Mouse (Mus musculus) liver, embryonic 11.5 days (tissue): ENCODE results near the gene Ccl28. TPM values are rescaled to one million over a fixed set of nuclear protein-coding genes. Genes with fewer than 3 reads are reported as not detected.
"Not testable (repeated sequence)": the region's sequence is repeated elsewhere in the genome, so short reads cannot be mapped to it uniquely, and the experiment has no call there.

Experiments
- ATAC-seq: fragments of 200-750 bp; cut with Nextera tagmentation; replicated peaks from 2 replicates; pipeline ENCODE4 v1.8.0; 2017; ENCODE audit warnings: moderate number of reproducible peaks, mild to moderate bottlenecking, moderate TSS enrichment, moderate library complexity; ENCODE audit not compliant: low FRiP score
- DNase-seq: peaks from one replicate; pipeline ENCODE4 v3.0.0-alpha.2; 2017; ENCODE audit warnings: low spot score
- H3K27ac ChIP-seq: fragments of 300-500 bp; sonication (generic); 2 replicates; pipeline ENCODE4 v1.5.1; 2014; ENCODE audit warnings: mild to moderate bottlenecking, low read depth, low read length, control low read depth
- H3K27me3 ChIP-seq: fragments of 300-500 bp; sonication (generic); replicated peaks from 2 replicates; pipeline ENCODE4 v1.6.1; 2014; ENCODE audit warnings: low read length, mixed read lengths; ENCODE audit not compliant: control insufficient read depth, insufficient read depth
- H3K36me3 ChIP-seq: fragments of 300-500 bp; sonication (generic); 2 replicates; pipeline ENCODE4 v1.6.1; 2014; ENCODE audit warnings: mild to moderate bottlenecking, low read length, moderate library complexity, mixed read lengths; ENCODE audit not compliant: control insufficient read depth, insufficient read depth
- H3K4me1 ChIP-seq: fragments of 300-500 bp; sonication (generic); replicated peaks from 2 replicates; pipeline ENCODE4 v1.6.1; 2014; ENCODE audit warnings: low read length, mixed read lengths; ENCODE audit not compliant: control insufficient read depth, insufficient read depth
- H3K4me2 ChIP-seq: fragments of 300-500 bp; sonication (generic); 2 replicates; pipeline ENCODE4 v1.6.1; 2014; ENCODE audit warnings: mild to moderate bottlenecking, control low read depth, moderate library complexity
- H3K4me3 ChIP-seq: fragments of 300-500 bp; sonication (generic); 2 replicates; pipeline ENCODE4 v1.5.1; 2014; ENCODE audit warnings: low read depth, low read length, control low read depth
- H3K9ac ChIP-seq: fragments of 300-500 bp; sonication (generic); 2 replicates; pipeline ENCODE4 v1.6.1; 2014; ENCODE audit warnings: low read depth, low read length, control low read depth
- H3K9me3 ChIP-seq: fragments of 300-500 bp; sonication (generic); 2 replicates; pipeline ENCODE4 v1.6.1; 2016; ENCODE audit warnings: low read length, inconsistent platforms, mixed read lengths; ENCODE audit not compliant: control insufficient read depth
- WGBS: fragments of 180-500 bp; shearing (Covaris S2); extraction: QIAGEN DNeasy Blood & Tissue Kit; methylation state at CpG from one replicate; pipeline ENCODE4 v1.1.7; 2014; 5-methylcytosine and 5-hydroxymethylcytosine counted together
- polyA plus RNA-seq: library from polyadenylated mRNA; unstranded; fragments of >200 nt; fragmentation: Nextera tagmentation; extraction: Ambion mirVana; gene quantifications from 2 replicates; pipeline ENCODE4 v1.2.1, GENCODE M21; 2014

Ccl28 gene
- 0.05 TPM in 1 of 2 replicates, not detected in the other for polyA plus RNA-seq

- Histone ChIP-seq H3K9ac (no peak within 1 kb of the TSS), H3K36me3 (no peaks in the 10 kb centered on the region), H3K27me3 (no peaks in the 10 kb centered on the region), H3K27ac (no peak within 1 kb of the TSS), H3K9me3 (no peaks in the 10 kb centered on the region), H3K4me1 (no peaks in the 10 kb centered on the region), H3K4me3 (no peak within 1 kb of the TSS), H3K4me2 (no peak within 1 kb of the TSS)
- ATAC-seq (no peak), DNase-seq (peak; percentile 7)
- 81% methylated on average over 6 of the region's 6 CpGs for WGBS
Observed at GRCm38 (mm10) chr13:119623634-119624033, at the start of gene Ccl28. Gene Ccl28, plus strand, starts transcription at chr13:119623819.

- not testable (repeated sequence) for H3K4me3 ChIP-seq, H3K36me3 ChIP-seq, H3K4me1 ChIP-seq, H3K27me3 ChIP-seq, H3K4me2 ChIP-seq, H3K27ac ChIP-seq, H3K9ac ChIP-seq
- peaks cover 12% of the 10 kb centered on the region for H3K9me3 ChIP-seq
- 73% methylated on average over 15 of the region's 16 CpGs for WGBS
- ATAC-seq (peak; percentile 86), DNase-seq (peak; percentile 88)
Observed at GRCm38 (mm10) chr13:119596321-119597211, 27.1 kb upstream of the Ccl28 start.

- not testable (repeated sequence) for H3K4me2 ChIP-seq, H3K27ac ChIP-seq, H3K27me3 ChIP-seq, H3K4me1 ChIP-seq, H3K9ac ChIP-seq, H3K36me3 ChIP-seq, ATAC-seq, H3K4me3 ChIP-seq
- H3K9me3 ChIP-seq: peaks cover 12% of the 10 kb centered on the region
- DNase-seq: peak; percentile 57
Observed at GRCm38 (mm10) chr13:119598466-119598865, 25.2 kb upstream of the Ccl28 start.

- not testable (repeated sequence) for H3K4me3 ChIP-seq, H3K4me2 ChIP-seq, H3K9ac ChIP-seq, H3K27me3 ChIP-seq, H3K36me3 ChIP-seq, DNase-seq, ATAC-seq, H3K27ac ChIP-seq, H3K4me1 ChIP-seq
- H3K9me3 ChIP-seq: peaks cover 16% of the 10 kb centered on the region
- 86% methylated on average over 11 of the region's 12 CpGs for WGBS
Observed at GRCm38 (mm10) chr13:119599066-119599465, 24.6 kb upstream of the Ccl28 start.

GRCm38 (mm10) chr13:119599498-119599897, 24.1 kb upstream of the Ccl28 start:
- not testable (repeated sequence) for H3K4me3 ChIP-seq, H3K36me3 ChIP-seq, H3K4me2 ChIP-seq, H3K4me1 ChIP-seq, ATAC-seq, H3K27me3 ChIP-seq, H3K9ac ChIP-seq, H3K27ac ChIP-seq, DNase-seq
- H3K9me3 ChIP-seq: peaks cover 16% of the 10 kb centered on the region
- 70% methylated on average over 2 of the region's 2 CpGs for WGBS

- DNase-seq: peak; percentile 90
- H3K9me3 ChIP-seq: peaks cover 16% of the 10 kb centered on the region
- not testable (repeated sequence) for ATAC-seq, H3K27me3 ChIP-seq, H3K4me2 ChIP-seq, H3K4me3 ChIP-seq, H3K4me1 ChIP-seq, H3K27ac ChIP-seq, H3K36me3 ChIP-seq, H3K9ac ChIP-seq
Observed at GRCm38 (mm10) chr13:119600166-119600565, 23.5 kb upstream of the Ccl28 start.

GRCm38 (mm10) chr13:119602688-119603331, 20.8 kb upstream of the Ccl28 start:
- 48% methylated on average over 12 of the region's 13 CpGs for WGBS
- H3K9ac ChIP-seq, H3K4me2 ChIP-seq, H3K4me1 ChIP-seq, H3K27me3 ChIP-seq, H3K9me3 ChIP-seq, H3K27ac ChIP-seq, H3K36me3 ChIP-seq, ATAC-seq, H3K4me3 ChIP-seq: not testable (repeated sequence)
- peak; percentile 39 for DNase-seq

- H3K36me3 ChIP-seq, H3K9ac ChIP-seq, H3K4me3 ChIP-seq, H3K9me3 ChIP-seq, H3K27ac ChIP-seq, H3K4me2 ChIP-seq, H3K27me3 ChIP-seq, H3K4me1 ChIP-seq: not testable (repeated sequence)
- 90% methylated on average over 6 of the region's 8 CpGs for WGBS
- DNase-seq (peak; percentile 49), ATAC-seq (peak; percentile 9; the same call in 1 of the 2 replicates)
Observed at GRCm38 (mm10) chr13:119603890-119604289, 19.7 kb upstream of the Ccl28 start.
